Mouse (Mus musculus) spleen, adult 2 months (tissue): ENCODE data around the gene Plcb4.

ENCODE experiments used
- CTCF ChIP-seq: fragments of 200-500 bp; IDR thresholded peaks from 2 replicates; pipeline ENCODE4 v1.5.1; 2011; ENCODE audit warnings: mild to moderate bottlenecking, inconsistent platforms; ENCODE audit not compliant: insufficient read depth, insufficient read length, insufficient replicate concordance; ENCODE audit errors: extremely low read depth
- POLR2A ChIP-seq: fragments of 200-500 bp; IDR thresholded peaks from 2 replicates; pipeline ENCODE4 v1.6.1; 2011; ENCODE audit warnings: low read depth, low read length, inconsistent platforms

- TF ChIP-seq CTCF: no peak
- TF ChIP-seq POLR2A: no peak
Observed at GRCm38 (mm10) chr2:135722109-135722508, 63.3 kb downstream of the Plcb4 start.
